Mouse (Mus musculus) spleen, adult 12 weeks (tissue): Measurements from ENCODE around the gene Srsf11.
A peak's percentile ranks its signal among the peaks of the same experiment; 100 is the strongest.

ENCODE experiments used
- DNase-seq: peaks from one replicate; pipeline ENCODE4 v3.0.0; 2022; ENCODE audit warnings: low spot score

Srsf11 gene

GRCm38 (mm10) chr3:158036329-158036988, at the start of gene Srsf11, which contains the start of gene Lrrc40:
Srsf11 (minus strand) TSS chr3:158036639.
Lrrc40 (plus strand) TSS chr3:158036662.
- peak; percentile 90 for DNase-seq

- no peak for DNase-seq
These were observed 41.4 kb upstream of the Srsf11 start for GRCm38 (mm10) chr3:158077828-158078227.

- DNase-seq = no peak
These were observed 40.9 kb upstream of the Srsf11 start for GRCm38 (mm10) chr3:158077380-158077772.

- no peak for DNase-seq
These were observed 40.4 kb upstream of the Srsf11 start for GRCm38 (mm10) chr3:158076685-158077379.

GRCm38 (mm10) chr3:158075004-158075403, 38.6 kb upstream of the Srsf11 start:
- DNase-seq = no peak

GRCm38 (mm10) chr3:158068613-158069263, 32.3 kb upstream of the Srsf11 start:
- no peak for DNase-seq

GRCm38 (mm10) chr3:158067916-158068315, 31.5 kb upstream of the Srsf11 start:
- no peak for DNase-seq

- no peak for DNase-seq
These were observed 28.8 kb upstream of the Srsf11 start for GRCm38 (mm10) chr3:158065256-158065655.

- DNase-seq = no peak
These were observed 25.5 kb upstream of the Srsf11 start for GRCm38 (mm10) chr3:158061811-158062523.

GRCm38 (mm10) chr3:158060621-158061291, 24.3 kb upstream of the Srsf11 start:
- no peak for DNase-seq

- DNase-seq = no peak
These were observed 13.1 kb upstream of the Srsf11 start for GRCm38 (mm10) chr3:158049508-158049907.

- no peak for DNase-seq
These were observed 4.3 kb upstream of the Srsf11 start for GRCm38 (mm10) chr3:158040755-158041154.

GRCm38 (mm10) chr3:158038106-158038505, 1.7 kb upstream of the Srsf11 start:
- DNase-seq = no peak

- DNase-seq = no peak
These were observed 573 bp downstream of the Srsf11 start for GRCm38 (mm10) chr3:158035866-158036265.

GRCm38 (mm10) chr3:158032106-158032505, 4.3 kb downstream of the Srsf11 start:
- DNase-seq = no peak

GRCm38 (mm10) chr3:158031371-158031925, 5.0 kb downstream of the Srsf11 start:
- peak; percentile 84 for DNase-seq

- DNase-seq = no peak
These were observed 26.6 kb downstream of the Srsf11 start for GRCm38 (mm10) chr3:158009762-158010320.

GRCm38 (mm10) chr3:158008647-158009046, 27.8 kb downstream of the Srsf11 start:
- DNase-seq = no peak

GRCm38 (mm10) chr3:157998742-157999369, 37.6 kb downstream of the Srsf11 start:
- no peak for DNase-seq

GRCm38 (mm10) chr3:157995726-157996125, 40.7 kb downstream of the Srsf11 start:
- no peak for DNase-seq

GRCm38 (mm10) chr3:157993322-157993721, 43.1 kb downstream of the Srsf11 start:
- no peak for DNase-seq
